Mouse (Mus musculus): ENCODE results near the gene Cacna1f. TPM values are rescaled to one million over a fixed set of nuclear protein-coding genes. Genes with fewer than 3 reads are reported as not detected.

Cacna1f gene
- polyA plus RNA-seq (2017; shearing (Covaris generic)): under 1 TPM; 0.43 to 0.66 TPM

GRCm38 (mm10) chrX:7606783-7607182 lies at the start of gene Cacna1f:
Gene Cacna1f, plus strand, starts transcription at chrX:7607083.

GRCm38 (mm10) chrX:7573176-7574086 lies 33.5 kb upstream of the Cacna1f start, which contains the start of gene Foxp3:
Gene Foxp3, plus strand, starts transcription at chrX:7573644.

GRCm38 (mm10) chrX:7574087-7574884 lies 32.6 kb upstream of the Cacna1f start, which contains the start of gene Ppp1r3f:
Gene Ppp1r3f, minus strand, starts transcription at chrX:7574283.

GRCm38 (mm10) chrX:7604879-7605574 lies 1.9 kb upstream of the Cacna1f start, which contains the start of gene Ccdc22:
Gene Ccdc22, minus strand, starts transcription at chrX:7605517.

GRCm38 (mm10) chrX:7638401-7639091 lies 31.7 kb downstream of the Cacna1f start, which contains the start of gene Syp:
Gene Syp, plus strand, starts transcription at chrX:7638471.

GRCm38 (mm10) chrX:7657221-7657639 lies 50.3 kb downstream of the Cacna1f start, which contains the start of gene Prickle3:
Gene Prickle3, plus strand, starts transcription at chrX:7657260.

GRCm38 (mm10) chrX:7670921-7671623 lies 64.2 kb downstream of the Cacna1f start, which contains the start of gene Plp2:
Gene Plp2, minus strand, starts transcription at chrX:7671390.

GRCm38 (mm10) chrX:7680864-7681263 lies 74.0 kb downstream of the Cacna1f start, which contains the start of gene Magix:
Gene Magix, minus strand, starts transcription at chrX:7681251.

Other genes with a start within 250 kb of the Cacna1f start
- gene Usp27x, start 231.3 kb upstream of the Cacna1f start, polyA plus RNA-seq (2017; shearing (Covaris generic)): 1 to 10 TPM in 1 of 2 experiments, under 1 TPM in 1; 0.69 to 1.0 TPM
- 100 to 1,000 TPM; 107 to 116 TPM for gene Foxp3, start 33.4 kb upstream of the Cacna1f start, polyA plus RNA-seq (2017; shearing (Covaris generic))
- gene Ppp1r3f, start 32.8 kb upstream of the Cacna1f start, polyA plus RNA-seq (2017; shearing (Covaris generic)): 10 to 100 TPM; 18.9 to 19.4 TPM
- 10 to 100 TPM; 26.9 to 33.1 TPM for gene Ccdc22, start 1.6 kb upstream of the Cacna1f start, polyA plus RNA-seq (2017; shearing (Covaris generic))
- 10 to 100 TPM; 11.7 to 11.9 TPM for gene Syp, start 31.4 kb downstream of the Cacna1f start, polyA plus RNA-seq (2017; shearing (Covaris generic))
- gene Prickle3, start 50.2 kb downstream of the Cacna1f start, polyA plus RNA-seq (2017; shearing (Covaris generic)): 10 to 100 TPM; 28.9 to 30.0 TPM
- gene Plp2, start 64.3 kb downstream of the Cacna1f start, polyA plus RNA-seq (2017; shearing (Covaris generic)): 10 to 100 TPM; 89.2 to 98.4 TPM
- not detected for gene Magix, start 74.2 kb downstream of the Cacna1f start, polyA plus RNA-seq (2017; shearing (Covaris generic))
- 10 to 100 TPM; 52.1 to 78.0 TPM for gene Gpkow, start 90.0 kb downstream of the Cacna1f start, polyA plus RNA-seq (2017; shearing (Covaris generic))
- gene Wdr45, start 107.2 kb downstream of the Cacna1f start, polyA plus RNA-seq (2017; shearing (Covaris generic)): 10 to 100 TPM; 75.7 to 78.1 TPM
- gene Gm45208, start 115.2 kb downstream of the Cacna1f start, polyA plus RNA-seq (2017; shearing (Covaris generic)): not detected
- 10 to 100 TPM; 36.2 to 40.3 TPM for gene Praf2, start 121.4 kb downstream of the Cacna1f start, polyA plus RNA-seq (2017; shearing (Covaris generic))
- gene Ccdc120, start 143.8 kb downstream of the Cacna1f start, polyA plus RNA-seq (2017; shearing (Covaris generic)): under 1 TPM; 0.11 to 0.55 TPM
- 10 to 100 TPM; 30.6 to 35.2 TPM for gene Tfe3, start 155.5 kb downstream of the Cacna1f start, polyA plus RNA-seq (2017; shearing (Covaris generic))
- 10 to 100 TPM; 95.0 to 98.3 TPM for gene Gripap1, start 182.7 kb downstream of the Cacna1f start, polyA plus RNA-seq (2017; shearing (Covaris generic))
- 1 to 10 TPM in 1 of 2 experiments, under 1 TPM in 1; 0.69 to 2.4 TPM for gene Kcnd1, start 215.2 kb downstream of the Cacna1f start, polyA plus RNA-seq (2017; shearing (Covaris generic))
- 100 to 1,000 TPM; 196 to 198 TPM for gene Otud5, start 234.3 kb downstream of the Cacna1f start, polyA plus RNA-seq (2017; shearing (Covaris generic))

Measured in inflammation-experienced regulatory T-cells (primary cell).